Mouse (Mus musculus): ENCODE measurements at regions not wholly inside any gene's neighbourhood (a gene's known extent, or its start where the extent isn't known, plus 50 kb on each side); places are given as distances from the start of the nearest gene placed in this dataset.

- DNase-seq = no peak
These were observed 136.3 kb upstream of the Rnf219 start for GRCm38 (mm10) chr14:104658751-104659150.

- DNase-seq = no peak
These were observed 127.5 kb upstream of the Rnf219 start for GRCm38 (mm10) chr14:104649980-104650379.

- no peak for DNase-seq
These were observed 122.2 kb upstream of the Rnf219 start for GRCm38 (mm10) chr14:104644626-104645025.

- no peak for DNase-seq
These were observed 120.3 kb upstream of the Rnf219 start for GRCm38 (mm10) chr14:104642783-104643182.

- no peak for DNase-seq
These were observed 116.9 kb upstream of the Rnf219 start for GRCm38 (mm10) chr14:104639300-104639699.

- no peak for DNase-seq
These were observed 89.0 kb upstream of the Rnf219 start for GRCm38 (mm10) chr14:104611467-104611866.

- no peak for DNase-seq
These were observed 87.9 kb upstream of the Rnf219 start for GRCm38 (mm10) chr14:104610378-104610777.

- DNase-seq = no peak
These were observed 72.4 kb upstream of the Rnf219 start for GRCm38 (mm10) chr14:104594851-104595250.

All from lung, postnatal 4 days (tissue).